Mouse (Mus musculus) olfactory bulb, adult 2 months (tissue): ENCODE data around the gene Gm49486. TPM values are rescaled to one million over a fixed set of nuclear protein-coding genes. Genes with fewer than 3 reads are reported as not detected.

Source experiments
- H3K27ac ChIP-seq: fragments of 200-500 bp; 2 replicates; pipeline ENCODE4 v1.5.1; 2012; ENCODE audit warnings: low read depth, low read length; ENCODE audit not compliant: insufficient read depth
- H3K4me1 ChIP-seq: fragments of 200-500 bp; 2 replicates; pipeline ENCODE4 v1.6.1; 2012; ENCODE audit warnings: low read length; ENCODE audit not compliant: control insufficient read depth, insufficient read depth
- H3K4me3 ChIP-seq: fragments of 200-500 bp; 2 replicates; pipeline ENCODE4 v1.5.1; 2012; ENCODE audit warnings: mild to moderate bottlenecking, low read depth, low read length, moderate library complexity; ENCODE audit not compliant: insufficient read depth
- CTCF ChIP-seq: fragments of 200-500 bp; IDR thresholded peaks from 2 replicates; pipeline ENCODE4 v1.5.1; 2012; ENCODE audit warnings: low read depth, mild to moderate bottlenecking, low read length, moderate library complexity; ENCODE audit not compliant: insufficient read depth
- POLR2A ChIP-seq: fragments of 200-500 bp; IDR thresholded peaks from 2 replicates; pipeline ENCODE4 v1.6.1; 2012; ENCODE audit warnings: mild to moderate bottlenecking, low read depth, low read length, moderate library complexity; ENCODE audit not compliant: insufficient read depth
- WGBS: fragments of 180-500 bp; shearing (Covaris S2); methylation state at CpG from one replicate; pipeline ENCODE4 v1.1.7; 2018; 5-methylcytosine and 5-hydroxymethylcytosine counted together
- polyA plus RNA-seq: library from polyadenylated mRNA; stranded (reverse); fragments of >200 nt; gene quantifications from 2 replicates; pipeline ENCODE4 v1.2.4, GENCODE M21; 2012; ENCODE audit warnings: low replicate concordance; ENCODE audit not compliant: missing spikeins, insufficient read depth, insufficient read length

Gm49486 gene
- polyA plus RNA-seq, 1 experiment: not detected

GRCm38 (mm10) chr15:79281389-79281788 lies 52.2 kb downstream of the Gm49486 start:
- 0 out of 2 replicates have a peak, but pooled peaks cover 2% of the 10 kb centered on the region for H3K4me1 ChIP-seq
- no peak for TF ChIP-seq CTCF
- TF ChIP-seq POLR2A: no peak
- 91% methylated on average over 1 of the region's 1 CpGs for WGBS

GRCm38 (mm10) chr15:79282434-79282833 lies 53.2 kb downstream of the Gm49486 start:
- TF ChIP-seq POLR2A: no peak
- no peak for TF ChIP-seq CTCF
- Histone ChIP-seq H3K27ac (no peak overlapping the region), H3K4me3 (no peak overlapping the region), H3K4me1 (0 out of 2 replicates have a peak, but pooled peaks cover 2% of the 10 kb centered on the region)
- 85% methylated on average over 5 of the region's 5 CpGs for WGBS

More at GRCm38 (mm10) chr15:79281389-79281788, 52.2 kb downstream of the Gm49486 start:
- Histone ChIP-seq H3K4me3 (no peak overlapping the region), H3K27ac (no peak overlapping the region)

- H3K27ac ChIP-seq: no peak overlapping the region
- H3K4me3 ChIP-seq: no peak overlapping the region
- WGBS: 87% methylated on average over 4 of the region's 4 CpGs
- 0 out of 2 replicates have a peak, but pooled peaks cover 2% of the 10 kb centered on the region for H3K4me1 ChIP-seq
- TF ChIP-seq POLR2A (no peak), CTCF (no peak)
Measured at GRCm38 (mm10) chr15:79283371-79283770, 54.2 kb downstream of the Gm49486 start.

GRCm38 (mm10) chr15:79285399-79285798 lies 56.2 kb downstream of the Gm49486 start, which contains the start of gene Baiap2l2:
Baiap2l2 (minus strand) TSS chr15:79285537.
- no peak within 1 kb of the TSS for H3K4me3 ChIP-seq

GRCm38 (mm10) chr15:79286141-79286540 lies 57.0 kb downstream of the Gm49486 start:
- H3K4me3 ChIP-seq: no peak overlapping the region
- H3K4me1 ChIP-seq: 0 out of 2 replicates have a peak, but pooled peaks cover 2% of the 10 kb centered on the region
- H3K27ac ChIP-seq: no peak overlapping the region
- 87% methylated on average over 7 of the region's 7 CpGs for WGBS
- TF ChIP-seq POLR2A (no peak), CTCF (no peak)

More at GRCm38 (mm10) chr15:79285399-79285798, 56.2 kb downstream of the Gm49486 start, which contains the start of gene Baiap2l2:
- Histone ChIP-seq H3K4me1 (0 out of 2 replicates have a peak, but pooled peaks cover 2% of the 10 kb centered on the region), H3K27ac (no peak within 1 kb of the TSS)
- 84% methylated on average over 10 of the region's 10 CpGs for WGBS
- TF ChIP-seq CTCF (no peak), POLR2A (no peak)

GRCm38 (mm10) chr15:79287091-79287490 lies 57.9 kb downstream of the Gm49486 start:
- H3K4me1 ChIP-seq: no peaks in the 10 kb centered on the region
- no peak for TF ChIP-seq CTCF
- TF ChIP-seq POLR2A: no peak
- no peak overlapping the region for H3K27ac ChIP-seq
- 91% methylated on average over 7 of the region's 7 CpGs for WGBS
- H3K4me3 ChIP-seq: no peak overlapping the region

GRCm38 (mm10) chr15:79288387-79288786 lies 59.2 kb downstream of the Gm49486 start:
- Histone ChIP-seq H3K27ac (no peak overlapping the region), H3K4me3 (no peak overlapping the region), H3K4me1 (no peaks in the 10 kb centered on the region)
- no peak for TF ChIP-seq CTCF
- no peak for TF ChIP-seq POLR2A
- 82% methylated on average over 3 of the region's 3 CpGs for WGBS

GRCm38 (mm10) chr15:79289441-79289840 lies 60.2 kb downstream of the Gm49486 start:
- no peak overlapping the region for H3K4me3 ChIP-seq
- 96% methylated on average over 12 of the region's 12 CpGs for WGBS
- TF ChIP-seq CTCF: no peak
- TF ChIP-seq POLR2A: no peak
- no peak overlapping the region for H3K27ac ChIP-seq
- no peaks in the 10 kb centered on the region for H3K4me1 ChIP-seq

GRCm38 (mm10) chr15:79290340-79290739 lies 61.1 kb downstream of the Gm49486 start:
- 88% methylated on average over 3 of the region's 3 CpGs for WGBS
- TF ChIP-seq POLR2A (no peak), CTCF (no peak)
- Histone ChIP-seq H3K4me1 (no peaks in the 10 kb centered on the region), H3K27ac (no peak overlapping the region), H3K4me3 (no peak overlapping the region)
